Mouse (Mus musculus) liver, embryonic 15.5 days (tissue): ENCODE results near the gene Taok3. TPM values are rescaled to one million over a fixed set of nuclear protein-coding genes. Genes with fewer than 3 reads are reported as not detected.

Experiments
- ATAC-seq: fragments of 200-750 bp; cut with Nextera tagmentation; 2 replicates; pipeline ENCODE4 v1.8.0; 2017; ENCODE audit warnings: moderate number of reproducible peaks, mild to moderate bottlenecking, moderate library complexity; ENCODE audit not compliant: insufficient read depth
- H3K27ac ChIP-seq: fragments of 300-500 bp; sonication (generic); replicated peaks from 2 replicates; pipeline ENCODE4 v1.5.1; 2015; ENCODE audit warnings: mild to moderate bottlenecking, inconsistent platforms
- H3K27me3 ChIP-seq: fragments of 300-500 bp; sonication (generic); 2 replicates; pipeline ENCODE4 v1.6.1; 2015; ENCODE audit warnings: mild to moderate bottlenecking, inconsistent platforms
- H3K36me3 ChIP-seq: fragments of 300-500 bp; sonication (generic); replicated peaks from 2 replicates; pipeline ENCODE4 v1.6.1; 2015; ENCODE audit warnings: moderate library complexity, mild to moderate bottlenecking, inconsistent platforms
- H3K4me1 ChIP-seq: fragments of 300-500 bp; sonication (generic); replicated peaks from 2 replicates; pipeline ENCODE4 v1.6.1; 2015; ENCODE audit warnings: inconsistent platforms
- H3K4me2 ChIP-seq: fragments of 300-500 bp; sonication (generic); 2 replicates; pipeline ENCODE4 v1.6.1; 2015; ENCODE audit warnings: moderate library complexity, mild to moderate bottlenecking, inconsistent platforms
- H3K4me3 ChIP-seq: fragments of 300-500 bp; sonication (generic); replicated peaks from 2 replicates; pipeline ENCODE4 v1.5.1; 2015; ENCODE audit warnings: mild to moderate bottlenecking, inconsistent platforms
- H3K9ac ChIP-seq: fragments of 300-500 bp; sonication (generic); 2 replicates; pipeline ENCODE4 v1.6.1; 2015; ENCODE audit warnings: moderate library complexity, mild to moderate bottlenecking, inconsistent platforms
- H3K9me3 ChIP-seq: fragments of 300-500 bp; sonication (generic); replicated peaks from 2 replicates; pipeline ENCODE4 v1.6.1; 2016; ENCODE audit warnings: inconsistent platforms
- WGBS: fragments of 180-500 bp; shearing (Covaris S2); methylation state at CpG from one replicate; pipeline ENCODE4 v1.1.7; 2015; ENCODE audit warnings: mixed read lengths; ENCODE audit not compliant: insufficient replicate concordance; 5-methylcytosine and 5-hydroxymethylcytosine counted together
- polyA plus RNA-seq: library from polyadenylated mRNA; unstranded; fragments of >200 nt; fragmentation: Nextera tagmentation; extraction: Ambion mirVana; gene quantifications from 2 replicates; pipeline ENCODE4 v1.2.1, GENCODE M21; 2015

Gene Taok3
- polyA plus RNA-seq, 1 experiment from 2014 or later, result 42.5 TPM

DNA sequence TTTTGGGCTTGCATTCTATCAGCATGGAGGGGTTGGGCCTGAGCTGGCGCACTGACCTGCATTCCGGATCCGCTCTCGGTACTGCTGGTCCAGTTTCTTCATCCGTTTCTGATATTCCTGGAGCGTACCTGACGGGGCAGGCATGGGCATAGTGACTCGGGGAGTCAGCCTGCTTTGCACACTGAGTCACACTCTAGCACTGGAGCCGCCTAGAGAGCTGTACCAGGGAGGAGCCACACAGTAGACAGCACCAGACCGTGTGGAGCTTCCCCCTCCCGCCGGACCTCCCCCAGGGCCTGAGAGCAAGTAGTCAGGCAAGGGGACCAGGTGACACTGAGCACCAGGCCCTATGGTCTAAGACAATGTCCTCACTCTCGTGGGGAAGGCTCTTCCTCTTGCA is 11.6 kb upstream of the Taok3 start:
- no peak overlapping the region for H3K9ac ChIP-seq
- H3K9me3 ChIP-seq, result no peaks in the 10 kb centered on the region
- WGBS, result 85% methylated on average over 13 of the region's 13 CpGs
- no peaks in the 10 kb centered on the region for H3K4me1 ChIP-seq
- no peaks in the 10 kb centered on the region for H3K27me3 ChIP-seq
- H3K27ac ChIP-seq, result no peak overlapping the region
- H3K4me3 ChIP-seq, result no peak overlapping the region
- no peak for ATAC-seq
- no peak overlapping the region for H3K4me2 ChIP-seq
- H3K36me3 ChIP-seq, result peaks cover 97% of the 10 kb centered on the region

DNA sequence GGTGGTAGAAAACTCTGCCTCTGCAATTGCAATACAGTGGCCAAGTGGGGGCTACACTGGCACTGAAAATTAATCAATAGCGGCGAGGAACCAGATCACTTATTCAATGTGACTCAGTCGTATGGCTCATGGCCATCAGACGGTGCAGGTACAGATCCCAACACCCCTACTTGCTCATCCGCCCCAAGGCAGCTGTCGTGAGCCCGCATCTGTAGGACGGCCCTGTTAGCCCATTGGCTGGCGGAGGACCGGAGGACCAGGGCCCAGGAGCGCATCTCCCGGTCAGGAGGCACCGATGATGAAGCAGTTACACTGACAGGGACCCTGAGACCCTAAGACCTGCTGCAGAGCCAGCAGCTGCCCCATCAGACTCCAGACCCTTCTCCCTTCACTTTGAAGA is 11.2 kb upstream of the Taok3 start:
- H3K27ac ChIP-seq, result no peak overlapping the region
- H3K27me3 ChIP-seq, result no peaks in the 10 kb centered on the region
- no peaks in the 10 kb centered on the region for H3K4me1 ChIP-seq
- H3K9me3 ChIP-seq, result no peaks in the 10 kb centered on the region
- 87% methylated on average over 13 of the region's 13 CpGs for WGBS
- no peak overlapping the region for H3K4me2 ChIP-seq
- peaks cover 97% of the 10 kb centered on the region for H3K36me3 ChIP-seq
- no peak for ATAC-seq
- H3K9ac ChIP-seq, result no peak overlapping the region
- H3K4me3 ChIP-seq, result no peak overlapping the region

DNA sequence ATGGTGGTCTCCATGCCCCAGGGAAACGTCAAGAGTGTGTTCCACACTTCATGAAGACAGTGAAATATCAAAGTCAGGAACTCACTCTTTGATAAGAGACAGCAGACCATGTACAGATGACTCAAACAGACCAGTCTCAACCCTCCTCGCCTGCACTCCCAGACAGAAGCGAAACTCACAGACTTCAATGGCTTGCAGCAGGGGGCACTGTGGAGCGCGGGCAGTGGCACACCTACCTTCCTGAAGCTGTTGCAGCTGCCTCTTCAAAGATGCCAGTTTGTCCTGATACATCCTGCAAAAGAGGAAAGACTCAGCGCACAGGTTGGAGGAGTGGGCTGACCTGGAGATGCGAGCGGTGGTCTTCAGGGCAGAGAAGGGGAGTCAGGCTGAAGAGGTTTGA is 10.4 kb upstream of the Taok3 start:
- H3K27ac ChIP-seq, result no peak overlapping the region
- no peak for ATAC-seq
- no peak overlapping the region for H3K4me2 ChIP-seq
- H3K9me3 ChIP-seq, result no peaks in the 10 kb centered on the region
- no peaks in the 10 kb centered on the region for H3K27me3 ChIP-seq
- H3K4me1 ChIP-seq, result peaks cover 7% of the 10 kb centered on the region
- peaks cover 91% of the 10 kb centered on the region for H3K36me3 ChIP-seq
- no peak overlapping the region for H3K4me3 ChIP-seq
- no peak overlapping the region for H3K9ac ChIP-seq
- WGBS, result 76% methylated on average over 8 of the region's 8 CpGs

DNA sequence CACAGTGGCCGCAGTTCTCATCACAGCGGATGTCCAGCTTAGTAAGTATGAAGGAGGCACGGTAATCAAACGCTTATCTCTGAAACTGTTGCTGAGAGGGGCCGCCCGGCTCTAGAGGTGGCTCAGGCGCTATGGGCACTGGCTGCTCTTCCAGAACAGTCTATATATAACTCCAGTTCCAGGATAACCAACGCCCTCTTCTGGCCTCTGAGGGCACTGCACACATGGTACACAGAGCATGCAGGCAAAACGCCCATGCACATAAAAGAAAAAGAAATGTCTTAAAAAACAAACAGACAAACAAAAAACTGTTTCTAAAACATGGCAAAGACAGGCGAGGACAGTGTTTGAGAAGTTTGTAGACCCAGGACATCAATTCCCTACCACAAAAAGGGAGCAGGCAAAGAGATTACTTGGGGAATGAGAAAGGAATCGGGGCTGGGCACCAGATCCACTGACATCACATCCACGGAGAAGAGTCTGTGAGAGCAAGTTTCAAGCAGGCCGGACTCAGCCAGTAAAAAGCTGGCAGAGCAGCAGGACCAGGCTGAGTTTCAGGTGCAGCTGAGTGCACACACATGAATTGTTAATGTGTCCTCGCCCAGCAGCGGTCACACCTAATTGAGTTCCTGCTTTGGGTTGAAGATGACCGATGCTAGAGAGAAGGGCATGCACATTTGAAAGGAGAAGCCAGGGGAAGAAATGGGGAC is 8.7 kb upstream of the Taok3 start:
- Histone ChIP-seq H3K27ac (no peak overlapping the region), H3K9ac (no peak overlapping the region), H3K4me3 (no peak overlapping the region), H3K27me3 (no peaks in the 10 kb centered on the region), H3K4me2 (no peak overlapping the region), H3K4me1 (peaks cover 9% of the 10 kb centered on the region), H3K9me3 (no peaks in the 10 kb centered on the region), H3K36me3 (peaks cover 75% of the 10 kb centered on the region)
- ATAC-seq, result no peak
- 83% methylated on average over 16 of the region's 16 CpGs for WGBS

DNA sequence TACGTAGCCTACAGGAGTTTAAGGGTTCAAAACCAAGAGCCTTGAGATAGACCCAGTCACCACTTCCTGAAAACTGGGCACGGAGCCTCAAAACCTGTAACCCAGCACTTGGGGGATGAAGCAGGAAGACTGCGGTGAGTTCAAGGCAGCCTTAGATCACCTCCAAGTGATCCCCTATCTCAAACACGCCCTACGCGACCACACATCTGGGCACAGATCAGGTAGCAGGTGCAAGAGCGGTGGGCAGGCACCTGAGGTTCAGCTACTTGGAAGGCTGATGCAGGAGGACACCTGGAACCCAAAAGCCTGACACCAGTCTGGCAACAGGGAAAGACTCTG is 8.2 kb upstream of the Taok3 start:
- WGBS, result 84% methylated on average over 7 of the region's 7 CpGs
- no peak overlapping the region for H3K4me3 ChIP-seq
- no peak for ATAC-seq
- H3K9me3 ChIP-seq, result no peaks in the 10 kb centered on the region
- H3K36me3 ChIP-seq, result peaks cover 70% of the 10 kb centered on the region
- H3K4me2 ChIP-seq, result no peak overlapping the region
- no peak overlapping the region for H3K27ac ChIP-seq
- no peak overlapping the region for H3K9ac ChIP-seq
- no peaks in the 10 kb centered on the region for H3K27me3 ChIP-seq
- H3K4me1 ChIP-seq, result peaks cover 14% of the 10 kb centered on the region

DNA sequence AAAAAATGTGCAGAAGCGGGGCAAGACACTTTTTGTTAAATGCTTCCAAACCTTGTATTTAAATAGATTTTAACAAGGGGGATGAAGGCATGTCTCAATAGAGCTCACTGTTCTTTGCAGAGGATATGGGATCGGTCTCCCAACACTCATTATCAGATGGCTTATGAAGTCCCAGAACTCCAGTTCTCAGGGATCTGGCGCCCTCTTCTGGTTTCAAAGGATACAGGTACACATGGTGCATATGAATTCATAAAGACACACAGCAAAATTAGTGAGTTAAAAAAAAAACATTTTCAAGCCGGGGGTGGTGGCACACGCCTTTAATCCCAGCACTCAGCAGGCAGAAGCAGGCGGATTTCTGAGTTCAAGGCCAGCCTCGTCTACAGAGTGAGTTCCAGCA is 6.6 kb upstream of the Taok3 start:
- no peaks in the 10 kb centered on the region for H3K27me3 ChIP-seq
- no peak overlapping the region for H3K9ac ChIP-seq
- H3K9me3 ChIP-seq, result no peaks in the 10 kb centered on the region
- H3K27ac ChIP-seq, result no peak overlapping the region
- peaks cover 28% of the 10 kb centered on the region for H3K4me1 ChIP-seq
- H3K4me2 ChIP-seq, result no peak overlapping the region
- 82% methylated on average over 7 of the region's 7 CpGs for WGBS
- H3K4me3 ChIP-seq, result no peak overlapping the region
- peaks cover 54% of the 10 kb centered on the region for H3K36me3 ChIP-seq
- ATAC-seq, result no peak

DNA sequence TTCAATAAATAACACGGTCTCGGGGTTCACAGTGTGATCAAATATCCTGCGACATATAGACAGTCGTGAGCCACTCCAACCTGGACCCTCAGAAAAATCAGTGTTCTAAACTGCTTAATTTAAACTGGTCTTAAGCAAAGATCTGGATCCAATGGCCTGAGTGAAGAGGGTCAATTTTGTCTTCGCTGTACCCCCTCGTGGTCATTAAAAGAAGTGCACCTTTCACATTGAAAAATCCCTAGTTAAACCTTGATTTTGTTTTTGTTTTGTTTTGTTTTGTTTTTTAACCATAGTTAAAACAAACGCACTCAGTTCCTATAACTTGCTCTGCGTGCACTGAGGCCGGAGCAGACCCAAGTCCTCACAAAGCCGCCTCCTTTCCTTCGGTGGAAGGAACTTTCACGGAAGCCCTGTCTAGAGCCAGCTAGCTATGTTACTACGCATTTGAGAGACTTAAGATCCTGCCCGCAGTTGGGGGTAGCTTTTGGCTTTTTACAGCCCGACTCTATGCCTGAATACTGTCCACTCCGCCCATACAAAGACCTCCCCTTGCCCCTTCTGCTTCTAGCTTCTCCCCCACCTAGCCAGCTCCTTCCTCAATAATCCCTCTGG is 5.2 kb upstream of the Taok3 start:
- H3K4me2 ChIP-seq, result peak overlapping the region; percentile 86
- peak overlapping the region; percentile 91 for H3K27ac ChIP-seq
- H3K36me3 ChIP-seq, result peaks cover 41% of the 10 kb centered on the region
- H3K4me3 ChIP-seq, result peak overlapping the region; percentile 99
- peak overlapping the region; percentile 94 for H3K9ac ChIP-seq
- WGBS, result 4% methylated on average over 16 of the region's 16 CpGs
- H3K27me3 ChIP-seq, result no peaks in the 10 kb centered on the region
- peaks cover 36% of the 10 kb centered on the region for H3K4me1 ChIP-seq
- no peaks in the 10 kb centered on the region for H3K9me3 ChIP-seq
- no peak for ATAC-seq

DNA sequence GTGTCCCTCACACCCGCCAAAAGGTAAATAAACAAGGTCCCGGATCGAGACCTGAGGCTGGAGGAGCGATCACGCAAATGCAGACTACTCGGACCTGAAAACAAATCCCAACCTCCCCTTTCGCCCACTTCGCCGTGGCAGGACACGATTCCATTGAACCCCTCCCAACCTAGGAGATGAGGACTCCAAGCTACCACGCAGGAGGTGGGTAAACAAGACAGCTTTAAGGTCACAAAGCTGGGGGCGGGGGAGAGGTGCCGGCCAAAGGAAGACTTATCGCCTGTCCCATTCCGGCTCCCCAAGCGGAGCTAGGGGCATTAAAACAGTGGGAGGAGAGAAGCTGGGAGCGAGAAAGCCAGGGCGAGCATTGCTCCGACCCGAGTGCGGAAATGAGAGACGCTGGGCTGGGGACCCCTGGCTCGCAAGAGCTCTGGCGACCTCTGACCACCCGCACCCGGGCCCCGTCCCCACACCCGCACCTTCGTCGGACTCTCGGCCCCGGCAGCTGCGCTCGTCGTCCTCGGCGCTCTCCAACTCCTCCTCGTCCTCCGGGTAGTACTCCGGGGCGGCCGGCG is 4.6 kb upstream of the Taok3 start:
- no peaks in the 10 kb centered on the region for H3K9me3 ChIP-seq
- H3K27me3 ChIP-seq, result no peaks in the 10 kb centered on the region
- peaks cover 36% of the 10 kb centered on the region for H3K4me1 ChIP-seq
- H3K27ac ChIP-seq, result peak overlapping the region; percentile 91
- peak; percentile 2; the same call in 1 of the 2 replicates for ATAC-seq
- under 1% methylated on average over 43 of the region's 43 CpGs for WGBS
- H3K9ac ChIP-seq, result peak overlapping the region; percentile 94
- peaks cover 37% of the 10 kb centered on the region for H3K36me3 ChIP-seq
- H3K4me2 ChIP-seq, result peak overlapping the region; percentile 86
- H3K4me3 ChIP-seq, result peak overlapping the region; percentile 99

DNA sequence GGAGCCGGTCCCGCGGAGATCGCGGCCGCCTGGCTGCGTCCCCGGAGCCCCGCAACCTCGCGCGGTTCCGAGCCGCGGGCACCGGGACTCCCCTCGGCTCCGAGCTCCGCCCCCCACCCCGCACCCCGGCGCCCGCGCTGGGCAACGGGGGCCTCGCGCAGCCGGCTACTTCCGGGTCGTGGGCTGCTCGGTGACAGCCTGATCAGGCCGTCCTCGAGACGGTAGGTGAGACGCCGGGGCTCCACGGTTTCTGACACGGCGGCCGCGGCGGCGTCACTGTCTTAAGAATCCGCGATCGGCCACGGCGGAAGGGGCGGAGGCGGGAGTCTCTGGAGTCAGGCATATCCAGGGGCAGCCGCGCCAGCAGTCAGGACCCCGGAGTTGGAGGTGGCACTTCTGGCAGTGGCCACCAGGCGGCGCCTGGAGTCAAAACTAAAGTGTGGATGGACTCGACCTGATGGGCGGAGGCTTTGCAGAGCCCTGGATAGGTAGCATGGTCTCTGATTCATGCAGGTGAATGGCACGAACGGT is 4.0 kb upstream of the Taok3 start, which contains the start of gene Suds3:
TSS of gene Suds3 (minus strand) at position 278 of the 531 bp plus-strand sequence.
- H3K4me2 ChIP-seq, result peak within 1 kb of the TSS; percentile 86
- H3K27me3 ChIP-seq, result no peaks in the 10 kb centered on the region
- ATAC-seq, result peak; percentile 67
- H3K9ac ChIP-seq, result peak within 1 kb of the TSS; percentile 94
- peak within 1 kb of the TSS; percentile 91 for H3K27ac ChIP-seq
- under 1% methylated on average over 59 of the region's 59 CpGs for WGBS
- peaks cover 40% of the 10 kb centered on the region for H3K4me1 ChIP-seq
- H3K9me3 ChIP-seq, result no peaks in the 10 kb centered on the region
- H3K36me3 ChIP-seq, result peaks cover 30% of the 10 kb centered on the region
- peak within 1 kb of the TSS; percentile 99 for H3K4me3 ChIP-seq

DNA sequence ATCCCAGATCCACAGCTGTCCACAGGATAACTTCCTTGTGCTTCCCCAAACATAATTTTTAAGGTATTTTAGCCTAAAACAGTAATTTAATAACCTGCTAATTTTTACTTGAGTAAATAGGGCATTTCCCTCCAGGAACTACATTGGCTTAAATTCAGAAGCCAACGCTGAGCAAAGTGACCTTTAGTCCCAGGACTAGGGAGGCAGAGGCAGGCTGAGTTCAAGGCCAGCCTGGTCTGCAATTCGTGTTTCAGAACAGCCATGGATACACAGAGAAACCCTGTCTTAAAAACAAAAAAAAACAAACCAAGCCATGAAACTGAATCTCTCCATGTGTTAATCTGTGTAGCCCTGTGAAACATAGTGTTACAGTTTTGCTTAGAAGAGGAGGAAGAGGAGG is 3.3 kb upstream of the Taok3 start:
- peak overlapping the region; percentile 25 for H3K27ac ChIP-seq

DNA sequence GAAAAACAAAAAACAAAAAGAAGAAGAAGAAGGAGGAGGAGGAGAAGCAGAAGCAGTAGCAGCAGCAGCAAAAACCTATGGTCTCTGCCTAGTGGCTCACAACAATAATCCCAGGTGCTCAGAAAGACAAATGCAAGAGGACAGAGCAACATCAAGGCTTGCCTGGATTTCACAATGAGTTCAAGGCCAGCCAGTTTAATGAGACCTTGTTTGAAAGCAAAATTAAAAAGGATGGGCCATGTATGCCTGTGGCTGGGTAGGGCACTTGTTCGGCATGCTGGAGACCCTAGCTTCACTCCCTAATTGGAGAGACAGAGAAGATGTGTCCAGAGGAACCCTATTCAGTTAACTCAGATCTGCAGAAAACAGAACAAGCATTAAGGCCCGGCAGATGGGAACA is 2.7 kb upstream of the Taok3 start:
- Histone ChIP-seq H3K36me3 (peaks cover 17% of the 10 kb centered on the region), H3K27ac (peak overlapping the region; percentile 25; the same call in 1 of the 2 replicates), H3K4me2 (no peak overlapping the region), H3K9me3 (no peaks in the 10 kb centered on the region), H3K4me1 (peaks cover 53% of the 10 kb centered on the region), H3K9ac (no peak overlapping the region), H3K27me3 (no peaks in the 10 kb centered on the region), H3K4me3 (no peak overlapping the region)
- WGBS, result 62% methylated on average over 2 of the region's 2 CpGs
- ATAC-seq, result no peak

More for the DNA sequence above, 3.3 kb upstream of the Taok3 start:
- H3K9ac ChIP-seq, result peak overlapping the region; percentile 94; the same call in 1 of the 2 replicates
- H3K4me2 ChIP-seq, result peak overlapping the region; percentile 86; the same call in 1 of the 2 replicates
- no peak overlapping the region for H3K4me3 ChIP-seq
- WGBS, result 52% methylated on average over 2 of the region's 2 CpGs
- no peak for ATAC-seq
- no peaks in the 10 kb centered on the region for H3K9me3 ChIP-seq
- peaks cover 23% of the 10 kb centered on the region for H3K36me3 ChIP-seq
- H3K27me3 ChIP-seq, result no peaks in the 10 kb centered on the region
- peaks cover 48% of the 10 kb centered on the region for H3K4me1 ChIP-seq
